Mouse (Mus musculus): ENCODE measurements around the gene Serping1. TPM values are rescaled to one million over a fixed set of nuclear protein-coding genes. Genes with fewer than 3 reads are reported as not detected.
A peak's percentile ranks its signal among the peaks of the same experiment; 100 is the strongest.

Gene Serping1
- polyA plus RNA-seq, 1 experiment = 13.6 TPM

- TF ChIP-seq POLR2A (IDR thresholded peaks at IDR 0.05; ENCODE audit: extremely low read depth, insufficient read depth, low read length) (no peak), CTCF (IDR thresholded peaks at IDR 0.05; ENCODE audit: extremely low read depth, insufficient read depth, low read length) (no peak)
- no peak overlapping the region for H3K27ac ChIP-seq (ENCODE audit: insufficient read depth, low read length)
- H3K4me1 ChIP-seq (ENCODE audit: control insufficient read depth, insufficient read depth, low read length) = no peaks in the 10 kb centered on the region
- no peak overlapping the region for H3K4me3 ChIP-seq (ENCODE audit: insufficient read depth, low read length)
Observed at GRCm38 (mm10) chr2:84762818-84763217, 12.4 kb downstream of the Serping1 start.

GRCm38 (mm10) chr2:84762295-84762694, 12.9 kb downstream of the Serping1 start:
- TF ChIP-seq POLR2A (IDR thresholded peaks at IDR 0.05; ENCODE audit: extremely low read depth, insufficient read depth, low read length) (no peak), CTCF (IDR thresholded peaks at IDR 0.05; ENCODE audit: extremely low read depth, insufficient read depth, low read length) (no peak)
- H3K4me3 ChIP-seq (ENCODE audit: insufficient read depth, low read length) = no peak overlapping the region
- H3K27ac ChIP-seq (ENCODE audit: insufficient read depth, low read length) = no peak overlapping the region
- H3K4me1 ChIP-seq (ENCODE audit: control insufficient read depth, insufficient read depth, low read length) = no peaks in the 10 kb centered on the region

- Histone ChIP-seq H3K27ac (ENCODE audit: insufficient read depth, low read length) (no peak overlapping the region), H3K4me3 (ENCODE audit: insufficient read depth, low read length) (no peak overlapping the region), H3K4me1 (ENCODE audit: control insufficient read depth, insufficient read depth, low read length) (no peaks in the 10 kb centered on the region)
- no peak for TF ChIP-seq POLR2A (IDR thresholded peaks at IDR 0.05; ENCODE audit: extremely low read depth, insufficient read depth, low read length)
Observed at GRCm38 (mm10) chr2:84761840-84762239, 13.4 kb downstream of the Serping1 start.

- Histone ChIP-seq H3K4me3 (ENCODE audit: insufficient read depth, low read length) (no peak overlapping the region), H3K27ac (ENCODE audit: insufficient read depth, low read length) (no peak overlapping the region), H3K4me1 (ENCODE audit: control insufficient read depth, insufficient read depth, low read length) (no peaks in the 10 kb centered on the region)
- TF ChIP-seq CTCF (IDR thresholded peaks at IDR 0.05; ENCODE audit: extremely low read depth, insufficient read depth, low read length) = no peak
- no peak for TF ChIP-seq POLR2A (IDR thresholded peaks at IDR 0.05; ENCODE audit: extremely low read depth, insufficient read depth, low read length)
Observed at GRCm38 (mm10) chr2:84761309-84761708, 13.9 kb downstream of the Serping1 start.

- Histone ChIP-seq H3K4me3 (ENCODE audit: insufficient read depth, low read length) (no peak overlapping the region), H3K4me1 (ENCODE audit: control insufficient read depth, insufficient read depth, low read length) (no peaks in the 10 kb centered on the region), H3K27ac (ENCODE audit: insufficient read depth, low read length) (no peak overlapping the region)
- no peak for TF ChIP-seq POLR2A (IDR thresholded peaks at IDR 0.05; ENCODE audit: extremely low read depth, insufficient read depth, low read length)
- TF ChIP-seq CTCF (IDR thresholded peaks at IDR 0.05; ENCODE audit: extremely low read depth, insufficient read depth, low read length) = no peak
Observed at GRCm38 (mm10) chr2:84760777-84761176, 14.5 kb downstream of the Serping1 start.

- no peak overlapping the region for H3K4me3 ChIP-seq (ENCODE audit: insufficient read depth, low read length)
- TF ChIP-seq CTCF (IDR thresholded peaks at IDR 0.05; ENCODE audit: extremely low read depth, insufficient read depth, low read length) (peak; percentile 47; the same call in 1 of the 2 replicates), POLR2A (IDR thresholded peaks at IDR 0.05; ENCODE audit: extremely low read depth, insufficient read depth, low read length) (no peak)
- H3K27ac ChIP-seq (ENCODE audit: insufficient read depth, low read length) = no peak overlapping the region
- H3K4me1 ChIP-seq (ENCODE audit: control insufficient read depth, insufficient read depth, low read length) = no peaks in the 10 kb centered on the region
Observed at GRCm38 (mm10) chr2:84758542-84759127, 16.6 kb downstream of the Serping1 start.

GRCm38 (mm10) chr2:84757026-84757682, 18.1 kb downstream of the Serping1 start:
- TF ChIP-seq CTCF (IDR thresholded peaks at IDR 0.05; ENCODE audit: extremely low read depth, insufficient read depth, low read length) (no peak), POLR2A (IDR thresholded peaks at IDR 0.05; ENCODE audit: extremely low read depth, insufficient read depth, low read length) (no peak)
- Histone ChIP-seq H3K27ac (ENCODE audit: insufficient read depth, low read length) (no peak overlapping the region), H3K4me3 (ENCODE audit: insufficient read depth, low read length) (no peak overlapping the region), H3K4me1 (ENCODE audit: control insufficient read depth, insufficient read depth, low read length) (no peaks in the 10 kb centered on the region)

- Histone ChIP-seq H3K4me1 (ENCODE audit: control insufficient read depth, insufficient read depth, low read length) (no peaks in the 10 kb centered on the region), H3K4me3 (ENCODE audit: insufficient read depth, low read length) (no peak overlapping the region), H3K27ac (ENCODE audit: insufficient read depth, low read length) (no peak overlapping the region)
- no peak for TF ChIP-seq POLR2A (IDR thresholded peaks at IDR 0.05; ENCODE audit: extremely low read depth, insufficient read depth, low read length)
- TF ChIP-seq CTCF (IDR thresholded peaks at IDR 0.05; ENCODE audit: extremely low read depth, insufficient read depth, low read length) = no peak
Observed at GRCm38 (mm10) chr2:84756245-84756644, 19.0 kb downstream of the Serping1 start.

GRCm38 (mm10) chr2:84750115-84750514, 25.1 kb downstream of the Serping1 start:
- H3K27ac ChIP-seq (ENCODE audit: insufficient read depth, low read length) = no peak overlapping the region
- no peak overlapping the region for H3K4me3 ChIP-seq (ENCODE audit: insufficient read depth, low read length)
- H3K4me1 ChIP-seq (ENCODE audit: control insufficient read depth, insufficient read depth, low read length) = no peaks in the 10 kb centered on the region
- no peak for TF ChIP-seq CTCF (IDR thresholded peaks at IDR 0.05; ENCODE audit: extremely low read depth, insufficient read depth, low read length)
- TF ChIP-seq POLR2A (IDR thresholded peaks at IDR 0.05; ENCODE audit: extremely low read depth, insufficient read depth, low read length) = no peak

- peaks cover 2% of the 10 kb centered on the region; the same call in 1 of the 2 replicates for H3K4me1 ChIP-seq (ENCODE audit: control insufficient read depth, insufficient read depth, low read length)
- H3K4me3 ChIP-seq (ENCODE audit: insufficient read depth, low read length) = peak overlapping the region; percentile 51; the same call in 1 of the 2 replicates
- H3K27ac ChIP-seq (ENCODE audit: insufficient read depth, low read length) = no peak overlapping the region
- TF ChIP-seq CTCF (IDR thresholded peaks at IDR 0.05; ENCODE audit: extremely low read depth, insufficient read depth, low read length) (no peak), POLR2A (IDR thresholded peaks at IDR 0.05; ENCODE audit: extremely low read depth, insufficient read depth, low read length) (no peak)
Observed at GRCm38 (mm10) chr2:84744126-84744525, 31.1 kb downstream of the Serping1 start.

All from cortical plate, adult 2 months (tissue).